Mouse (Mus musculus): ENCODE measurements around the gene Gm20388.

GRCm38 (mm10) chr8:122847829-122848561, 2937.4 kb downstream of the Gm20388 start, which contains the start of gene Cdh15:
- no peak for TF ChIP-seq POLR2A (IDR thresholded peaks at IDR 0.05; ENCODE audit: extremely low read depth, insufficient read depth, low read length)
- TF ChIP-seq CTCF (IDR thresholded peaks at IDR 0.05; ENCODE audit: extremely low read depth, insufficient read depth, low read length) = no peak

Data from cortical plate, adult 2 months (tissue).